Mouse (Mus musculus) kidney, embryonic 15.5 days (tissue): ENCODE measurements around the gene Nr2c2ap. TPM values are rescaled to one million over a fixed set of nuclear protein-coding genes. Genes with fewer than 3 reads are reported as not detected.

Source experiments
- ATAC-seq: fragments of 200-750 bp; cut with Nextera tagmentation; replicated peaks from 2 replicates; pipeline ENCODE4 v1.8.0; 2017; ENCODE audit warnings: moderate TSS enrichment; ENCODE audit not compliant: low FRiP score
- H3K27ac ChIP-seq: fragments of 300-500 bp; sonication (generic); 2 replicates; pipeline ENCODE4 v1.5.1; 2015; ENCODE audit warnings: mild to moderate bottlenecking, inconsistent platforms
- H3K27me3 ChIP-seq: fragments of 300-500 bp; sonication (generic); 2 replicates; pipeline ENCODE4 v1.6.1; 2015; ENCODE audit warnings: inconsistent platforms
- H3K36me3 ChIP-seq: fragments of 300-500 bp; sonication (generic); 2 replicates; pipeline ENCODE4 v1.6.1; 2015; ENCODE audit warnings: inconsistent platforms
- H3K4me1 ChIP-seq: fragments of 300-500 bp; sonication (generic); 2 replicates; pipeline ENCODE4 v1.6.1; 2015; ENCODE audit warnings: inconsistent platforms
- H3K4me2 ChIP-seq: fragments of 300-500 bp; sonication (generic); 2 replicates; pipeline ENCODE4 v1.6.1; 2015; ENCODE audit warnings: moderate library complexity, mild to moderate bottlenecking, inconsistent platforms
- H3K4me3 ChIP-seq: fragments of 300-500 bp; sonication (generic); replicated peaks from 2 replicates; pipeline ENCODE4 v1.5.1; 2015; ENCODE audit warnings: mild to moderate bottlenecking, inconsistent platforms
- H3K9ac ChIP-seq: fragments of 300-500 bp; sonication (generic); 2 replicates; pipeline ENCODE4 v1.6.1; 2015; ENCODE audit warnings: mild to moderate bottlenecking, inconsistent platforms
- H3K9me3 ChIP-seq: fragments of 300-500 bp; sonication (generic); replicated peaks from 2 replicates; pipeline ENCODE4 v1.6.1; 2016; ENCODE audit warnings: inconsistent platforms
- WGBS: fragments of 180-500 bp; shearing (Covaris S2); methylation state at CpG from one replicate; pipeline ENCODE4 v1.1.7; 2015; ENCODE audit warnings: mixed read lengths; 5-methylcytosine and 5-hydroxymethylcytosine counted together
- polyA plus RNA-seq: library from polyadenylated mRNA; unstranded; fragments of >200 nt; fragmentation: Nextera tagmentation; extraction: Ambion mirVana; gene quantifications from 2 replicates; pipeline ENCODE4 v1.2.1, GENCODE M21; 2015

Gene Nr2c2ap
- polyA plus RNA-seq, 1 experiment from 2014 or later = 34.8 TPM

DNA sequence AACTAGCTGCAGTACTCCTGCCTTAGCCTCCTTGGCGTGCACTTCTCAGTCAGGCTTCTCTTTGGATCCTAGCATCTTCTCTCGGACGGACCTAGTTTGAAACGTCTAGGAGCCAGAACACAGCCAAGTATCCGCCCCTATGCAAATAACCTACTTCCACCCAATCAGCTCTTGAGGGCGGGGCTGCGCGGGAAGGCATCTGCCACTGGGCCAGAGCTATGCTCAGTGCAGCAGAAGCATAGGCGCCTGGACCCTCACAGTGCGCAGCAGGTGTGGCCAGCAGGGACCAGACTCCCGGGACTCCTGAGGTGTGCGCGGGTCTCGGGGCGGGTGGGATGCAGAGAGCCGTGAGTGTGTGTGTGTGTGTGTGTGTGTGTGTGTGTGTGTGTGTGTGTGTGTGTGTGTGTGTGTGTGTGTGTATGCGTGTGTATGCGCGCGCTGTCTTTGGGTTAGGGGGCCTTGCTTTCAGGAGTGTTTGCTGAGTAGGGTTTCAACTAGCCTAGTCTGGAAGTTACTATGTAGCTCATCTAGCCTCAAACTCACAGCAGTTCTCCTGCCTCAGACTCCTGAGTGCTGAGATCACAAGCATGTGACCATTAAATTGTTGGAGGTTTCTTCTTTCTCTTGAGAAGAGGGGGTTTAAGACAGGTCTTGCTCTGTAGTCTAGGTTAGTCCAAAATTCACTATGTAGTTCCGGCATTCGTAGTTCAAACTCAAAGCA is 21.6 kb downstream of the Nr2c2ap start:
- H3K9me3 ChIP-seq = no peaks in the 10 kb centered on the region
- H3K27me3 ChIP-seq = peaks cover 29% of the 10 kb centered on the region
- ATAC-seq = peak; percentile 97
- WGBS = 9% methylated on average over 22 of the region's 22 CpGs
- H3K4me2 ChIP-seq = peak overlapping the region; percentile 39
- peaks cover 15% of the 10 kb centered on the region for H3K4me1 ChIP-seq
- H3K9ac ChIP-seq = no peak overlapping the region
- H3K27ac ChIP-seq = no peak overlapping the region
- no peaks in the 10 kb centered on the region for H3K36me3 ChIP-seq
- H3K4me3 ChIP-seq = 0 out of 2 replicates have a peak overlapping the region, but pooled peaks have one; percentile 2

DNA sequence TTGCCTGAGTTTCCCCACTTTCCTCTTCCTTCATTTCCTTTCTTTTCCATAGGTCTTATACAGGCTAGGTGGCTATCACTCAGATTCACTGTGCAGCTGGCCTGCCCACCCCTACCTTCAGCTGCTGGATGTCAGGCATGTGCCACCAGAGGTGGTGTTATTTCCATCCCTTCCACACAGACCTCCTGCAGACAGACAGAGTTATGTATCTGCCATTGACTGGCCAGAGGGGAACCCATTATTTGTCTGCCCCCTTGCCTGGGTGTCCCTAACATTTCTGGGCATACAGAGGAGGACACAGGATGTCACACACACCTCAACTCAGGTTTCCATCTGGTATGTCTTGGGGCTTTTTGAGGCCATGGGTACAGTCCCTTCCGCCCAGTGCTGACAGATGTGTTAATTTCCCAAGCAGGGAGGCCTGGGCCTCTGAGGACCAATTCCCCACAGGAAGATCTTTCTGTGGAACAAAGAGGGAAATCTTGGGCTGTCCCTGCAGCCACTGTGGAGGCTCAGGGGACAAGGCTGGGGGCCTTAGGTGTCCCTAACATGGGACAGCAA is 26.2 kb downstream of the Nr2c2ap start:
- no peak overlapping the region for H3K27ac ChIP-seq
- peaks cover 15% of the 10 kb centered on the region for H3K4me1 ChIP-seq
- WGBS = 100% methylated on average over 1 of the region's 1 CpGs
- no peak overlapping the region for H3K4me2 ChIP-seq
- H3K27me3 ChIP-seq = peaks cover 22% of the 10 kb centered on the region
- H3K36me3 ChIP-seq = no peaks in the 10 kb centered on the region
- H3K4me3 ChIP-seq = no peak overlapping the region
- no peak for ATAC-seq
- H3K9me3 ChIP-seq = no peaks in the 10 kb centered on the region
- H3K9ac ChIP-seq = no peak overlapping the region

GRCm38 (mm10) chr8:70158069-70158853 is 27.1 kb downstream of the Nr2c2ap start:
- WGBS = 13% methylated on average over 40 of the region's 40 CpGs

DNA sequence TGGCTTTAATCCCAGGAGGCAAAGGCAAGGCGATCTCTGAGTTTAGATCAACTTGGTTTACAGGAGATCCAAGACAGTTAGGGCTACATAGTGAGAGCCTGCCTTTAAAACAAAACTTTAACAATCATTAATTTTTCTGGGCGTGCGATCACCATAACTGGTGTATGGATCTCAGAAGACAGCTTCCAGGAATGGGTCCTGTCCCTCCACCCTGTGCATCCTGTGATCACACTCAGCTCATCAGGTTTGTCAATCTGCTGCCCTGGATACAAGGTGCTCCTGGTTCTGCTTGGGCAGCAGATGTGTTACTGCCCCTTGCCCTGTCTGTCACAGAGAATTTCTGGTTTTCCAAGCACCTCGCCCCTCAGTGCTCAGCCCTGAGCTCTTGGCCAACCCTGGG is 28.1 kb downstream of the Nr2c2ap start:
- H3K4me3 ChIP-seq = no peak overlapping the region
- 81% methylated on average over 4 of the region's 4 CpGs for WGBS
- no peak overlapping the region for H3K9ac ChIP-seq
- no peak overlapping the region for H3K27ac ChIP-seq
- H3K36me3 ChIP-seq = no peaks in the 10 kb centered on the region
- no peak for ATAC-seq
- 0 out of 2 replicates have a peak overlapping the region, but pooled peaks have one; percentile 93 for H3K4me2 ChIP-seq
- H3K4me1 ChIP-seq = peaks cover 9% of the 10 kb centered on the region
- no peaks in the 10 kb centered on the region for H3K9me3 ChIP-seq
- peaks cover 18% of the 10 kb centered on the region for H3K27me3 ChIP-seq

More at GRCm38 (mm10) chr8:70158069-70158853, 27.1 kb downstream of the Nr2c2ap start:
- Histone ChIP-seq H3K9ac (peak overlapping the region; percentile 53), H3K4me1 (peaks cover 9% of the 10 kb centered on the region), H3K36me3 (no peaks in the 10 kb centered on the region), H3K4me3 (peak overlapping the region; percentile 60), H3K27me3 (peaks cover 18% of the 10 kb centered on the region), H3K4me2 (peak overlapping the region; percentile 93), H3K9me3 (no peaks in the 10 kb centered on the region), H3K27ac (no peak overlapping the region)
- ATAC-seq = peak; percentile 91

DNA sequence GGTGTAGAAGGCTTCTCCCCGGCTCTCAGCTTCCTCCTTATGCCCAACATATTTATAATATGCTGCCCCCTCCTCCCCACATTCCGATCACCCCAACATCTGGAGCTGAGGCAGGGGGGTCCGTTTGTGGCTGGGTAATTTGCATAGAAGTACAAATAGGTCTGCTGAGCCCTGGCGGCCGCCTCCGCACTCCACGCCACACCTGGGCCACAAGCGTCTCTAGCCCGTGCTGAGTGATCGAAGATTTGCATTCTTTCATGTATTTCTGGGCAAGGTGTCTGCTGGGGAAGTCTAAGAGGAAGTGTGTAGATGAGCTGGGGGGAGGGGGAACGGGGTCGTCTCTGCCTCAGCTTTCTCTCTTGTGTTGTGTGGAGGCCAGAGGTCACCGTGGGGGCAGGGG is 28.9 kb downstream of the Nr2c2ap start:
- no peak overlapping the region for H3K9ac ChIP-seq
- WGBS = 69% methylated on average over 13 of the region's 13 CpGs
- no peak overlapping the region for H3K27ac ChIP-seq
- peaks cover 17% of the 10 kb centered on the region for H3K27me3 ChIP-seq
- H3K4me3 ChIP-seq = no peak overlapping the region
- H3K36me3 ChIP-seq = no peaks in the 10 kb centered on the region
- no peak overlapping the region for H3K4me2 ChIP-seq
- no peaks in the 10 kb centered on the region for H3K9me3 ChIP-seq
- ATAC-seq = no peak
- H3K4me1 ChIP-seq = peaks cover 9% of the 10 kb centered on the region

- no peak overlapping the region for H3K4me3 ChIP-seq
- H3K27me3 ChIP-seq = peaks cover 24% of the 10 kb centered on the region
- WGBS = 89% methylated on average over 3 of the region's 3 CpGs
- H3K9ac ChIP-seq = no peak overlapping the region
- no peak overlapping the region for H3K27ac ChIP-seq
- no peaks in the 10 kb centered on the region for H3K9me3 ChIP-seq
- H3K36me3 ChIP-seq = no peaks in the 10 kb centered on the region
- peaks cover 25% of the 10 kb centered on the region for H3K4me1 ChIP-seq
- ATAC-seq = no peak
- no peak overlapping the region for H3K4me2 ChIP-seq
Measured at GRCm38 (mm10) chr8:70163316-70163715, 32.2 kb downstream of the Nr2c2ap start.

- Histone ChIP-seq H3K4me2 (peak overlapping the region; percentile 67), H3K9me3 (no peaks in the 10 kb centered on the region), H3K27ac (no peak overlapping the region), H3K4me3 (peak overlapping the region; percentile 39), H3K4me1 (peaks cover 24% of the 10 kb centered on the region), H3K27me3 (peaks cover 25% of the 10 kb centered on the region), H3K9ac (no peak overlapping the region), H3K36me3 (no peaks in the 10 kb centered on the region)
- 2% methylated on average over 21 of the region's 21 CpGs for WGBS
- peak; percentile 90 for ATAC-seq
Measured at GRCm38 (mm10) chr8:70166504-70167110, 35.5 kb downstream of the Nr2c2ap start.

- no peak for ATAC-seq
- Histone ChIP-seq H3K36me3 (0 out of 2 replicates have a peak, but pooled peaks cover 8% of the 10 kb centered on the region), H3K9me3 (no peaks in the 10 kb centered on the region), H3K27ac (0 out of 2 replicates have a peak overlapping the region, but pooled peaks have one; percentile 33), H3K4me2 (no peak overlapping the region), H3K4me3 (no peak overlapping the region), H3K27me3 (peaks cover 15% of the 10 kb centered on the region), H3K9ac (no peak overlapping the region), H3K4me1 (peaks cover 44% of the 10 kb centered on the region)
- 78% methylated on average over 3 of the region's 3 CpGs for WGBS
Measured at GRCm38 (mm10) chr8:70170116-70170515, 39.0 kb downstream of the Nr2c2ap start.

DNA sequence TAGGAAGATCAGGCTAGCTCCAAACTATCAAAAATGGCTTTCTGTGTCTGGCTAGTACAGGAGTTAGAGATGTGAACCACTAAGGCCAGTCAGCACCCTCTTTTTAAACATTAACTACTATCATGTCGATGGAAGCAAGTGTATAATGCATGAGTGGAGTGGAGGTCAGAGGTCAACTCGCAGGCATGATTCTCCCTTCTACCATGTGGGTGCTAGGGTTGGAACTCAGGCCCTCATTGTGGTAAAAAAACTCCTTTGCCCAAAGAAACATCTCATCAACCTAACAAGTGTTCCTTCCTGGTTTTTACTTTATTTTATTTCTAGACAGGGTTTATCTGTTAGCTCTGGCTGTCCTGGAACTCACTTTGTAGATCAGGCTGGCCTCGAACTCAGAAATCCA is 39.6 kb downstream of the Nr2c2ap start:
- ATAC-seq = no peak
- H3K9ac ChIP-seq = no peak overlapping the region
- WGBS = 56% methylated on average over 3 of the region's 3 CpGs

DNA sequence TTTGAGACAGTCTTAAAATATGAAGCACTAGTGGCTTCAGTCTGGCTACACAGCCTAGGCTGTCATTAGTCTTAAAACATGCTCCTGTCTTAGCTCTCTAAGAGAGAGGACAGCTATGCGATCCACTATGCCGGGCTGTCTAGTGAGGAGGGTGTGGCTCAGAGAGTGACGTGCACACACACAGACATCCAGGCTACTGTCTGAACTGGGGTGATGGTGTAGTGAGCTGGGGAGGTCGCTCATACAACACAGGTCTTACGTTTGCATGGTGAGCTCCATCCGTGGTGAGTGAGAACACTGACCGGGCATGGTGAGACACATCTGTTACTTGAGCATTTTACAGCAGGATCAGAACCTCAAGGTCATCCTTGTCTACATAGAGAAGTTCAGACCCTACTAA is 40.1 kb downstream of the Nr2c2ap start:
- peak overlapping the region; percentile 65; the same call in 1 of the 2 replicates for H3K4me3 ChIP-seq
- 0 out of 2 replicates have a peak, but pooled peaks cover 4% of the 10 kb centered on the region for H3K27me3 ChIP-seq
- no peak overlapping the region for H3K9ac ChIP-seq
- no peaks in the 10 kb centered on the region for H3K9me3 ChIP-seq
- WGBS = 70% methylated on average over 7 of the region's 7 CpGs
- peak overlapping the region; percentile 66 for H3K4me2 ChIP-seq
- peak overlapping the region; percentile 76; the same call in 1 of the 2 replicates for H3K27ac ChIP-seq
- ATAC-seq = no peak
- H3K4me1 ChIP-seq = peaks cover 35% of the 10 kb centered on the region
- H3K36me3 ChIP-seq = 0 out of 2 replicates have a peak, but pooled peaks cover 8% of the 10 kb centered on the region

More for the DNA sequence above, 39.6 kb downstream of the Nr2c2ap start:
- H3K27ac ChIP-seq = 0 out of 2 replicates have a peak overlapping the region, but pooled peaks have one; percentile 33
- peaks cover 9% of the 10 kb centered on the region for H3K27me3 ChIP-seq
- H3K4me1 ChIP-seq = peaks cover 39% of the 10 kb centered on the region
- no peak overlapping the region for H3K4me3 ChIP-seq
- H3K9me3 ChIP-seq = no peaks in the 10 kb centered on the region
- H3K36me3 ChIP-seq = 0 out of 2 replicates have a peak, but pooled peaks cover 8% of the 10 kb centered on the region
- no peak overlapping the region for H3K4me2 ChIP-seq

GRCm38 (mm10) chr8:70172043-70172681 is 41.0 kb downstream of the Nr2c2ap start, which contains the start of gene Tmem161a:
Gene Tmem161a (plus strand): TSS chr8:70172356.
- peak; percentile 96 for ATAC-seq
- Histone ChIP-seq H3K36me3 (peaks cover 16% of the 10 kb centered on the region), H3K9ac (peak within 1 kb of the TSS; percentile 74), H3K27ac (peak within 1 kb of the TSS; percentile 76), H3K4me3 (peak within 1 kb of the TSS; percentile 65), H3K4me1 (peaks cover 26% of the 10 kb centered on the region), H3K27me3 (0 out of 2 replicates have a peak, but pooled peaks cover 4% of the 10 kb centered on the region), H3K4me2 (peak within 1 kb of the TSS; percentile 66), H3K9me3 (no peaks in the 10 kb centered on the region)
- WGBS = 2% methylated on average over 27 of the region's 27 CpGs
